Mouse (Mus musculus) T-helper 2 cell (primary cell): ENCODE measurements around the gene Sept9.

Experiments used
- in situ Hi-C: fragments of 300-600 bp; cut with MboI, MseI; formaldehyde crosslinking; loops from one replicate; pipeline ENCODE4 v1.15.1; 2025; ENCODE audit warnings: high pct_unique_total_duplicates

Gene Sept9

DNA sequence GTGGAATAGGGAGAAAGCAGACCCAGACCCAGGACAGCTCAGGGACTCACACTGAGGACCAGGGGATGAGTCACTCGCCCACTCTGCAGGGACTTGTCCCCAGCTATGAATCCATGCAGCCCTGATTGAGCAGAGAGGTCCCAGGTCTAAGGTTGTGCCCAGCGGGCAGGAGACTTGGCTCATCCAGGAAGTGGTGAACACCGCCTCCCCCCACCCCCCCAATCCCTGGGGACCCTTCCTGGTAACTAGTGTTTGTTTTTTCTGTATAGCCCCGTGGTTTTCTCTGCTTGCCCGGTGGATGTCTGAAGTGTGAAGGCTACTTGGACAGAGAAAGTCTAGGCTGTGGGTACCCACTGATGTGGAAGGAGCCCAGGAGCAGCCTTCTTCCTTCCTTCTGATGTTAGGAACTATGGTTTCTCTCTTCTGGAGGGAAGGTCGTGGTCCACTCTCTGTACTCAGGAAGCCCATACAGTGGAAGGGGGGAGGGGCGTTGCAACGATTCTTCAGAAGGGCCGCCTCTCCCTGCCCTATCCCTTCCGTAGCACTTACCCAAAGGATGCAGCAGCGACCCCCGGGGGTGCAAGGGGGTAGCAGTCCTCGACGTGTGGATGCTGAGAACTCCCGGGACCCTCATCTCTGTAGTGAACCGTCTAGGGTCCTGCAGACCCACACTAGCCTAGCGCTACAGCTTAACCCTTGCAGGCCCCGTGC lies 66.0 kb downstream of the Sept9 start:
- in situ Hi-C loops, result no loop called here

DNA sequence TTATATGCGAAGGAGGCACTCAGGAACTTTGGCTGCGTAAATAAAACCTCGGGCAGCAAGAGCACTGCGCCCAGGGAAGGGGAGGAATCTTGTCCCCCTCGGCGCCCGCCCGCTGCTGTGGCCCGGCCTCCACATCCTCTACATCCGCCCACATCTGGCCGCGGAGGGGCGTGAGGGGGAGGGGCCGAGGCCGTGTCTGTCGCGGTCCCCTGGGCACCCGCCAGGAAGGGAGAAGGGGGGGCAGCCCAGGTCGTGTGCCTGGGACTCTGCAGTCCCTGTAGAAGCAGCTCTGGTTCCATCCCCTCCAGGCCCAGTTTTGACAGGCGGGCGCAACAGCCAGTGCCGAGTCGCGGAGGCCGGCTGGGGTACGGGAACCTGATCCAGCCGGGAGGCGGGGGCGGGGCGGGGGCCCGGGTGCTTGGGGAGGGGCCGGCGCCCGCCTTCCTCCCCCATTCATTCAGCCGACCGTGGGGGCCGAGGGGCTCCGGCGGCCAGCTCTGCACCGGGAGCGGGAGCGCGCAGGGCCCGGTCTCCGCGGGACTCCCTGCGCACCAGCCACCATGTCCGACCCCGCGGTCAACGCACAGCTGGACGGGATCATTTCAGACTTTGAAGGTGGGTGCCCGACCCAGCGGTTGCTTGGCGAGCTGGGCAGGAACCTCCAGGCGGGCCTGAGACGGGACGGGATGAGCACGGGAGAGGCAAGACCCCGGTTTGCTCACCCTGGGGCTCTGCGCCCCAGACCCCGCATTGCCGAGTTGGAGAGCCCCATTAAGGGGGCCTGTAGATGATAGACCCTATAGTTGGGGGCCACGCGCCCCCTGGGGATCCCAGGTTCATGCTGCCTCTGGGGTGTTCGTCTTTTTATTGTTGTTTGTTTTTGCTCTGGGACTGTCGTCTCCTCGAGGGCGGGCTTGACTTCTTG lies 66.8 kb downstream of the Sept9 start:
- in situ Hi-C loops, result no loop called here

DNA sequence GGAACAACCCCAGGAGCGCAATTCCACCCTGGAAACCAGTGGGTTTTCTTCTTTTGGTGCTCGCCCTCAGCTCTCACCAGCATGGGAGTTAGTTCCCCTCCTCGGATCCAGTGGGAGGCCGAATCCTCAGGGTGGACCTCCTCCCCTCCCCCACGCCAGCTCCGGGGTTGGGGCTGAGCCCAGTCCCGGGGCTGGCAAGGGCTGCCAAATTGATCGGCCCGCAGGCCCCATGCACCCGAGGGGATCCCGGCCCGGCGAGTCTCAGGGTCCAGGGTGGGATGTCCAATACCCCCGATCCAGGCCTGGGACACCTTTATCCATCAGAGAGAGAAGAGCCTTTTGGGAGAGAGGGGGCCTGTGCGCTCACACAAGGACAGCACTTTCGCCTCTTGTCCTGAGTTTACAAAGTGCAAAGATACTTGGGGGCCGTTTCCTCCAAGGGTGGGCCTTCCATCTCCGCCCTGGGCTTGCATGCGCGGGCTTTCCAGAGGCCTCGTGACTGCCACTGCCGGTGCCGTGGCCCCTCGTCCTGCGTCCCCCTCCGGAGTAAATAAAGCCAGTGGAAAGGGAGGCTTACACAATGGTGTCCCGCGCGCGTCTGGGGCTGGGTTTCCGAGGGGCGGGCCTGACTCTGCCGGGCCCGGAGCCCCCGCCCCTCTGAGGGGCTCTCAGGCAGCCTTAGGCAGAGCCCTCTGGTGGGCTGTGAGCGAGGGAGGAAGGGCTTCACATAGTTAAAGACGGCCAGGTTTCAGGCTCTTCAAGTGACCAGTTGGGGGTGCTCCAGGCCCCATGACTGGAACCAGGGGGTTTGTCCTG lies 67.7 kb downstream of the Sept9 start:
- in situ Hi-C loops, result no loop called here

DNA sequence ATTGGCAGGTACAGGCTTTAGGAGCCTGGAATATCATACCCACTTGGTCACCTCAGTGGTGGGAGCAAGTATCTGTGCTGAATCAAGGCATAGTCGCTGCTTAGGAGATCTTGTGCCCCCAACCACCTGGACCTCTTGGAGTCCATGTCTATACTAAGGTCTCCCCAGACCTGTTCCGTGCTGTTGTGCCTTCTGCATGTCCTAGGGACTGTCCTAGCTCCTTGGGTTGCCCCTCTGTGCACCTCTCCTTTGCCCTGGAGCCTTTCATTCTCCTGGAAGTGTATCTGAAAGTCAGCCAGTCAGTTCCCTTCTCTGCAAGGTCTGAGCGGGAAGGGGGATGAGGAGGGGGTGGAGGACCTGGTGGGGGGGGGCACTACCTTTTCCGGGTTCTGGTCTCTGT lies 68.4 kb downstream of the Sept9 start:
- in situ Hi-C loops, result no loop called here

DNA sequence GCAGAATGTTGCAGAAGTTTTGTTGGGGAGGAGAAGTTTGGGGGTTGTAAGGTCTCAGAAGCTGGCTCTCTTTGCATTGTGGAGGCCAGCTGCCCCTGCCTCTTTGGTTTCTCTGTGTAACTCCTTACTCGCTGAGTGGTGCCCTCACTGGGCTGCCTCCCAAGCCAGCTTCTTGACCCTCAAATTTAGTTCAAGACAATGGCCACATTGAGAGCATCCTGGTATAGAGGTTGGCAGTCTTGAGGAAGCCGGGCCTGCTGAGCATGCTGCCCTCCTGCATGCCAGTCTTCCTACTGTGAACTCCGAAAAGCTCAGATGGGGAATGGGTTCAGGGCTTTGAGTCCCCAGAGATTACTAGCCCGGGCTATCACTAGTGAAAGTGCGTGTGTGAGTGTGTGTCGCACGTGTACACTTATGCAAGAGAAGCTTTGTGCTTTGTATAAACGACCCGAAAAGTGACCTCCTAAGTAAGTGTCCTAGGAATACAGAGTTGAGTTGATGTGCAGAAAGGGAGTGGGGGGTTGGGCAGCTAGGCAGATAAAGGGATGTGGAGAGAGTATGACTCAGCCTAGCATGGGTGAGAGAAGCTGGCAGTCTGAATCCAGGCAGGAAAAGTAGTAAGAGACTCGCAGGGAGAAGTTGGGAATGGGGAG lies 69.0 kb downstream of the Sept9 start:
- in situ Hi-C loops, result no loop called here

DNA sequence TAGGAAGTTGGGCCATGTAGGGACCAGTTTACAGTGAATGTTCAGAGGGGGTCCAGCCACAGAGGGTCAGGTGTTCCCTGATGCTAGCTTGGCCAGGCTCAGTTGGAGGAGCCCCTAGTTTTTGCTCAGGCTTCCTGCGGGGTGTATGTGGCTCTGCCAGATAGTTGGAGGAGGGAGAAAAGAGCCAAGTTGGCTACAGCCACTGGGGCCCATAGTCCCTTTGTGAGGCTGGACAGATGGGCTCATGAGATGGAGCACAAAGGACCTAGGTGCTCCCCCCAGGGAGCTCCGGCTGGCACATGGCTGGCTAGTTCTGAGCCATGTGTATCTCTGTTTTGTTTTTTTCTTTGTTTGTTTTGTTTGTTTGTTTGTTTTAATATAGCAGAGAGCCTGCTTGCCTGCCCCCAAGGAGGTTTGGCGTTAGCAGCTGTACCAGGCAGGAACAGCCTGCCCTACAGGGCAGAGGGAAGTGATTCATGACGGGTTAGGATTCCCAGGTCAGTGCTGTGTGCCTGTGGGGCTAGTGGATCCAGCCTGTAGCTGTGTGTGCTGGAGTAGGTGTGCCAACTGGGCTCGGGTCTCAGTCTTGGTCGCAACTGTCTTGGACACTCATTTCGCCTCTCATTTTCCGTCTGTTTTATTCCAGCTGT lies 69.7 kb downstream of the Sept9 start:
- in situ Hi-C loops, result no loop called here

DNA sequence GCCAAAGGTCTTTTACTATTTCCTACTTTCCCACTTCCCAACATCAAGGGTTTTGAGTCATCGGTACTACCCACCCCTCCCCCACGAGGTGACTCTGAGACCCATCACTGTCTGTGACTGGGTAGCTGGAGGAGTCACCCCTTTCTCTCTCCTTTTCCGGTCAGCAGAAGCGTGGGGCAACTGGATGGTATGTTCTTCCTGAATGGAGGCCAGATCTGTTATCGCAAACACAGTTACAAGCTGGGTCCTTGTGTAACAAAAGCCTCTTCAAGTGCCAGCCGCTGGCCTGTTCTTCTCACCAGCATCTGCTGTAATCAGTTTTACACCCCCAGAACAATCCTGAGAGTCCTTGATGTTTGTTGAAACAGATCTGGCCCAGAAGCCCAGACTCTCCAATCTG lies 70.5 kb downstream of the Sept9 start:
- in situ Hi-C loops, result no loop called here

DNA sequence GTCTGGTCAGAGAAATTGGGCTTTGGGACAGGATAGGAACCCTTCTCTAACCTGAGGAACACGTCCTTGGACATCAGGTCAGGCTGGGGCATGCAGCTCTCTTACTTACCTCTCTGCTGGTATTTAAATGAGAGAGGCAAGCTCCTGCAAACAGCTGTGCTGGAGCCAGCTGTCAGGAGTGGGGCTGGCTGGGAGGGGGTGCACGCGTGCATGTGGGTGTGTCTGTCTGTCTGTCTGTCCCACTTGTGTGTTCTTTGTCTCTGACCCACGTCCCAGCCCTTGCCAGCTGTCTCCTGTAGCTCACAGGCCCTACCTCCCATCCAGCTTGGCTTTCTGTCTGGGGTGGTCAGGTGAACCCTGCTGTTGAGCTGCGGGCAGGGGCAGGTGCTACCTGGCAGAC lies 75.5 kb downstream of the Sept9 start:
- in situ Hi-C loops, result loop anchor here (5.0 kb wide), 1 partner anchor 43 kb away; no protein-coding TSS in a partner anchor

DNA sequence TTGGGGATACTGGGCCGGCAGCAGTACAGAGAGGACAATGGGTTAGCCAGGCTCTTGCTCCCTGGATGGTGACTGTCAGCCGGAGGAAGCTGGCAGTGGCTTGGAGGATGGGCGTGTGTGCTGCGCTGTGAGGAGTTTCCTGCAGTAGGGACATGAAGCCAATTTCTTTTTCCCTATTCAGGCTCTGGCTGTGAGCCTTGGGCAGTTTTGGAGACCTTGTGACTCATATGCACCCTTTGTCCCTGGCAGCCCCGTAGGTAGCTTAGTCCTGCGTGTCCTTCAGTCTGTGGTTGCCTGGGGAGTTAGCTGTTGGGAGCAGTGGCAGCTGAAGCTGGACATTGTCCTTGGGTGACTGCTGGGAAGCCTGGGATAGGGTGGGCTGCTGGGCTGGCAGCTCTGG lies 76.5 kb downstream of the Sept9 start:
- in situ Hi-C loops, result loop anchor here (5.0 kb wide), 1 partner anchor 44 kb away; no protein-coding TSS in a partner anchor

DNA sequence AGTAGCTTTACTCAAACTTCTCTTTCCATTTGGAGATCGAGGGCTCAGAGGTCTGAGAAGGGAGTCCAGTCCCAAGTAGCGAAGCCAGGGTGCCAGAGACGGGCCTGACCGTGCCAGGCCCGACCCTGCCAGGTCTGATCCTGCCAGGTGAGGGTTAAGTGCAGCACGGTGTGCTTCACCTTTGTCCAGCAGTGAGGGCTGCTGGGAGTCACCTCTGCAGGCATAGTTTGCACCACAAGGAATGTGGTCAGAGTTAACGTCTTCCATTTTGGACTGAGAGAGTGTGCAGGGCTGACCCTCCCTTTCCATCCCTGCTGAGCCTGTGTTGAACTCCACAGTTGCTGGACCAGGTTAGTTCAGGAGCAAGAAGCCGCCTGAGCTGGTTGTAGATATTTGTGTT lies 77.5 kb downstream of the Sept9 start:
- in situ Hi-C loops, result loop anchor here (5.0 kb wide), 1 partner anchor 45 kb away; no protein-coding TSS in a partner anchor

DNA sequence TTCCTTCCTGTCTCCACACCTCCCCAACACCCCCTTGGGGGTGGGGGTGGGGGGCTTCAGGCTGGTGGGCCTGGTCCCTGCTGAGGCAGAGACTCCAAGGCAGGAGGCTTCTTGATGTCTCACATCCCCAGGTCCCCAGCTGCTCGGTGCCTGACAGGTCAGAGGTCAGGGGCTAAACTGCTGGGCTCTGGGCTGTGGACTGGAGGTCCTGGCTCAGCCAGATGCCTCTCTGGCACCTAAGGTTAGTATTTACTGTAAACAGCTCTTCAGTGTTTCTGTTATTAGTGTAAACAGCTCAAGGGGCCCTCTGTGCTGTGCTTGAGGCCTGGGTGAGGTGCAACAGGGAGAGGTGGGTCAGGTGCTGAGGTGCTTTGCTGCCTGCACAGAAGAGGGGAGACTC lies 78.7 kb downstream of the Sept9 start:
- in situ Hi-C loops, result loop anchor here (5.0 kb wide), 1 partner anchor 46 kb away; no protein-coding TSS in a partner anchor

DNA sequence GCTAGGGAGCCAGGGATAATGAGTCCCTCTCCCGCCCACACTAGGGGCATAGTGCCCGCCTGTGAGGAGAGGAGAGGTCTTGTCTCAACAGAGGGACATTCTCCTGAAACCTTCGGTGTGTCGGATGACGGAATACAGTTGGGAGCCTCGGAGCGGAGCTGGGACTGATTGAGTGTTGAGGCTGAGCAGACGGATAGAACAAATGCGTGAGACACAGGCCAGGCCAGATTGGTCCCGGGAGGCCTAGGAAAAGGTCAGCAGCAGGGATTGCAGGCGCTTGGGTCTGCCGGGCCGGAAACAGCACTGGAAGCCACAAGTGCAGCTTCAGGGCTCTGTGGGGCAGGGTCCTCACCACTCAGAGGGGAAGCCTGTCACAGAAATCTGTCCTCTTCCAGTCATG lies 79.1 kb downstream of the Sept9 start:
- in situ Hi-C loops, result loop anchor here (5.0 kb wide), 1 partner anchor 46 kb away; no protein-coding TSS in a partner anchor

DNA sequence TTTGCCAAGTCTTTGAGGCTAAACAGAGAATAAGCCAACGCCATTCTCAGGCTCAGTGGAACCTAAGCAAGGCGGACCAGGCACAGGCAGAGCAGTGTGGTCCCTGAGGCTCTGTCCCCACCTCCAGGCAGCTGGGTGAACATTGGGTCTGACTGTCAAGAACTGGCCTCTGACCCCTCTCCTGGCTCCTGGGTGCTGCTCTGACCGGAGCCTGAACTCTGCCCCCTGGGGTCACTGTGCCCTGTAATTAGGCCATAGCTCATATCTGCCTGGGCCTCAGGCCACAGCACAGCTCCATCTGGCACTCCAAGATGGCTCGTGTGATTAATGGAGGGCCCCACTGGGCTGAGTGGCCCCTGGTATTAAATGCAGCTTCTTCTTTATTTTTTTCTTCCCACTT lies 80.5 kb downstream of the Sept9 start:
- in situ Hi-C loops, result loop anchor here (5.0 kb wide), 1 partner anchor 48 kb away; no protein-coding TSS in a partner anchor

DNA sequence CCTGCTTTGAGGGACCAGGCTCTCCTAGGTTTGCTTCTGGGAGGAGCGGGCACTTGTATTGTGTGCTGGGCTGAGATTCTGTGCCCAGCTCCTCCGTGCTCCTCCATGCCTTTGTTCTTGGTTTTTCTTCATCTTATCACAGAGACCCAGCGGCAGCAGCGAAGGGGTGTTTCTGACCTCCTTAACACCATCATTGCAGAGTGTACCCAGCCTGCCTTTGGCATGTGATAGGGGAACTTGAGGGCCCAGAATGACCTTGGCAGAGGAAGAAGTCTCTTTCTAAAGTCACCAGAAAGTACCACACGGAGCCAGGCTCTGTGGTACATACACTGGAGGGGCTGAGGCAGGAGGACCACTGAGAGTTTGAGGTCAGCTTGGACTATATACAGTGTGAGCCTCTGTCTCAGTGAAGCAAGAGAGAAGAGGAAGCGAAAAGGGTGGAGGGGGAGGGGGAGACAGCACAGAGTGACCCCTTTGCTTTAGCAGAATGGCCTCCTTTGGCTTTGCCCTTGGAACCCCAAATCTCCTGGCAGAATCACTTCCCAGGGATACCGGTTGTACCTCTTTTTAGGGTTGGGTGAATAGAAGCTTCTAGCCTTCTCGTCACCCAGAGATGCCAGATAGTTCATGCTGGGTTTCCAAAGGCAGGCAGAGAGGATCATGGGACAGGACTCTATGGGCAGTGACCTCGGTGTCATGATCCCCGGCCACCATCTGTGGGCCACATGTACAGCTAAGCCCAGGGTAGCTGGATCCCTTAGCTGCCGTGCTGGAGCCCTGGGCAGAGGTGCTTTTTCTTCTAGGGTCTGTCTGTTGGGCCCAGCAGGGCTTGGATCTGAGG lies 83.8 kb downstream of the Sept9 start:
- in situ Hi-C loops, result no loop called here

DNA sequence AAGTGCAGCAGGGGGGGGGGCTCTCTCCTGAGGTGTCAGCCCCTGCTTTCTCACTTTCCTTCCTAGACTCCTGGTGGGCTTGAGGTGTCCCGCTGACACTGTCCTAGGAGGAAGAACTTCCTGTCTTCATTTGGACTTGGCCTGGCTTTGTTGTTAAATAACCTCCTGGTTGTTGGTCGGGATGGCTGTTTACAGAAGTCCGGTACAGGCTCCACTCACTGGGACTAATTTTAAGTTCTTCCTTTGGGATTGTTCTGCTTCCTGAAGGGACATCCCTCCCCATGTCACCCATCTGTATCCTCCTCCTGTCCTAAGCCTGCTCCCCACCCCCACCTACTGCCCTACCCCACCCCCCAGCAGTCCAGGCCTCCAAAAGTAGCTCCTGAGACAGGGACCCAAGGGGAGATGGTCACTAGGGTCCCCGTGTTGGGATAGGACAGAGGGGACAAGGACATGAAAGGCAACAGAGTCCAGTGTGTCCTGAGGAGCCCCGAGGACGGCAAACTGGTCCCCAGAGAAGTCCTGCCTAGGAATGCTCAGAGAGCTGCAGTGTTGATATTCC lies 84.5 kb downstream of the Sept9 start:
- in situ Hi-C loops, result no loop called here

DNA sequence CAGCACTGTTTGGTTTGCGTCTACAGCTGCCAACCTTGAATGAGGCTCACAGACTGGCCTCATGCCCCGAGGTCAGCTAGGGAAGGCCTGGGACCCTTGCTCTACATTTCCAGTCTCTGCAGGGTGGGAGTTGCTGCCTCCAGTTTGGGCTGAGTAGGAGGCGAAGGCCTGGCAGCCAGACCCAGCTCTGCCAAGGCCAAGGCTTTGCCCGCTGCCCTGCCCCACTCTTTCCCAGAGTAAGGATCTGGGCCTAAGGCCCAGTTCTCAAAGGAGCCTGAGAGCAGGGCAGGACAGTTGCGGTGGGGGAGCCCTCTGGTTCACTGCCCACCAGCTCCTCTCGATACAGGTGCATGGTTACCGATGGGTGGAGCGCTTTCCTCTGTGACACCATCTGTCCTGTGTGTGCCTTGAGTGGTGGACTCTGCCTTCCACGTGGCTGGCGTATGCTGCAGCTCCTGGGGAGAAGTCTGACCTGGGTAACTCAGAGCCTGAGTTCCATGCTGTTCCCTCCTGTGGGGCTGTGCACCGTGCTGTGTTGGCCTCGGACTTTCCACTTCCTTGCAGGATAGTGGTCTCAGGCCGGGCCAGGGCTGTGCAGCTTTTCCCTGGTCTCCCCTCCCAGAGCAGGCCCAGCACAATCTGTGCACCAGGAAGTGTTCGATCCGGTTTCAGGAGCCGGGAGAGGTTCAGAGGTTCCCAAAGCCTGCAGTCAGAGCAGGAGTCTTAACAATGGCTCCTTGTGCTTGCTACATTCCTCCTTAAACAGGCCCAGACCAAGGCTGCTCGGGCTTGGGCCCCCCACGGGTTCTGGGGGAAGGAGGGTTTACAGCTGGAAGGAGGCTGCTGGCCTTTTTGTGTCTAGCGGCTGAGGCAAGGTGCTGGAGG lies 85.5 kb downstream of the Sept9 start:
- in situ Hi-C loops, result no loop called here

DNA sequence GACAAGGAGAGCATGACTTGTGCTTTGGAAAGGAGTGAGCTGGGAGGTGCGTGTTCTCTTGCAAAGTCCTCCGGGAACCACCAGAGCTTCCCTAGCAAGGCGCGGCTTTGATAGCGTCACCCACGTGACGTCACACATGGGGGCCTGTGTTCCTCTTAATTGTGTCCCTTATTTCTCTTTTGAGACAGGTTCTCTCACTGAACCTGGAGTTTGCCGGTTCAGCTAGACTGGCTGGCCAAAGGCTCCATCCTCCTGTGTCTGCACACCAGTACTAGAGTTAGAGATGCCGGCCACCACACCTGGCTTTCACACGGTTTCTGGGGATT lies 86.1 kb downstream of the Sept9 start:
- in situ Hi-C loops, result no loop called here

DNA sequence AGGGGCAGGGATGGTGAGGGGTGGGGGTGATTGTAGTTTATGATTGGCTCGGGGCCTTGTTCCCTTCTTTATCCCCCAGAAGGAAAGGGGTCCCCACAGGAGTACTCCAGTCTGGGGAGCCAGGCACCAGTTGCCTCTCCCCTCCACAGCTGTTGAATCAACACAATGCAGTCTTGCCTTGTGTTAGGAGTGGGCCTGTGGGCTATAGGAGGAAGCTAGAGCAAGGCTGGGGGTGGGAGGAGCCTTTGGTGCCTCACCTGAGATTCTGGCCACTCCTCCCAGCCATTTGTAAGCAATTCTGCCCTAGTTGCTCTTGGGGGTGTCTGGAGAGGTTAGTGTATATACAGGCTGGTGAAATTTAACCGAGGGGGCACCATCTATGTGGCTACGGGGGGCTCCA lies 88.3 kb downstream of the Sept9 start:
- in situ Hi-C loops, result no loop called here

DNA sequence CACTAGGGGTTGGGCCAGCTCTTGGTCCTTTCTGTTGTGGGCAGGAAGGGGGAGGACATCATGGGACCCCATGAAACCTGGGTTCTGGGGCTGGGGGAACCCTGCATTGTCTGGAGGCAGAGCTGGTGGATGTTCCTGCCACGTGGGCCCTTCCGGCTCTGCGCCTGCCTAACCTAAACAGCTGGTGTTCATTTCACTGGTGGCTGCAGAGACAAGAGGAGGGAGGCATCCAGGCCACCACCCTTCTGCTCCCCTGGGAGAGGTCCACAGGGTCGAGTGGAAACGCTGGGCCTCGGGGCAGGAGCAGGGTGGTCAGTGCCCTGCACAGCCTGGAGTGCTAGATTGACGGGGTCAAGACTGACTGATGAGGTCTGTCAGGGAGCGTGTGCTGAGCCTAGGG lies 89.3 kb downstream of the Sept9 start:
- in situ Hi-C loops, result no loop called here
